15 mouse cellular contexts compared by ENCODE assay signal in genomic region chrX:162446678-162447318, GRCm38 (mm10).
"Had no signal": no experiment of that assay in that cellular context is flagged by ENCODE, and none has a peak within 500 bp of the region (broad histone marks: within the 10 kb centered on the region; RNA-seq: fewer than 3 reads in every experiment).

No protein-coding gene starts in this region.

- H3K27ac ChIP-seq: intestine, embryonic 15.5 days; kidney, embryonic 15.5 days; left cerebral cortex, adult 2 months; limb, embryonic 15.5 days; macrophage; neural tube, embryonic 15.5 days had no signal

- DNase-seq: kidney, adult 18-20 months; kidney, postnatal 14 days; lung, embryonic 14.5 days; lung, postnatal 14 days; midbrain, embryonic 14.5 days; right cerebral cortex, adult 18-20 months; right cerebral cortex, postnatal 25 days; thymus, postnatal 4 days had no signal

- H3K9me3 ChIP-seq: intestine, embryonic 15.5 days; kidney, embryonic 15.5 days; limb, embryonic 15.5 days; neural tube, embryonic 15.5 days had no signal

- H3K9ac ChIP-seq: intestine, embryonic 15.5 days; kidney, embryonic 15.5 days; limb, embryonic 15.5 days; lung, embryonic 14.5 days; neural tube, embryonic 15.5 days had no signal

- H3K27me3 ChIP-seq: intestine, embryonic 15.5 days had no signal

- H3K4me1 ChIP-seq: intestine, embryonic 15.5 days; kidney, embryonic 15.5 days; limb, embryonic 15.5 days; neural tube, embryonic 15.5 days had no signal

- H3K4me2 ChIP-seq: intestine, embryonic 15.5 days; kidney, embryonic 15.5 days; limb, embryonic 15.5 days; lung, embryonic 14.5 days; neural tube, embryonic 15.5 days had no signal

- H3K36me3 ChIP-seq: intestine, embryonic 15.5 days; kidney, embryonic 15.5 days; limb, embryonic 15.5 days; neural tube, embryonic 15.5 days had no signal

- ATAC-seq: intestine, embryonic 15.5 days had no signal

- H3K4me3 ChIP-seq: intestine, embryonic 15.5 days; kidney, embryonic 15.5 days; left cerebral cortex, adult 2 months; limb, embryonic 15.5 days; myocyte; neural tube, embryonic 15.5 days had no signal
